Mouse (Mus musculus) Patski (cell line): Measurements from ENCODE around the gene Col6a2. TPM values are rescaled to one million over a fixed set of nuclear protein-coding genes. Genes with fewer than 3 reads are reported as not detected.

Experiments used
- ATAC-seq: fragments of 100-300 bp; one replicate; pipeline ENCODE4 v1.8.0; 2021
- CTCF ChIA-PET: fragments of 350-600 bp; sonication (Branson Sonifier 250); formaldehyde crosslinking; loops from one replicate; lab custom pipeline; 2022; ENCODE audit warnings: inconsistent platforms; lab: Charles Lee
- POLR2A ChIA-PET: fragments of 350-600 bp; sonication (Branson Sonifier 250); formaldehyde crosslinking; loops from one replicate; lab custom pipeline; 2022; ENCODE audit warnings: antibody characterized with exemption, inconsistent platforms; lab: Charles Lee
- DNase-seq: peaks from one replicate; pipeline ENCODE4 v3.0.0-alpha.2; 2011; ENCODE audit warnings: low read depth, low spot score
- H3K27me3 ChIP-seq: fragments of 371-371 bp; one replicate; pipeline ENCODE4 v1.5.1; 2021
- CTCF ChIP-seq: fragments of 100-300 bp; IDR thresholded peaks from one replicate; pipeline ENCODE4 v1.5.1; 2021
- in situ Hi-C: fragments of 300-500 bp; cut with MboI; formaldehyde crosslinking; loops from 3 replicates; pipeline ENCODE4 v1.11.1; 2018; ENCODE audit warnings: low pct_unique_long_range_greater_than_20kb, mixed read lengths
- polyA plus RNA-seq: library from polyadenylated mRNA; unstranded; gene quantifications from one replicate; pipeline ENCODE4 v1.2.3, GENCODE M21; 2021

Gene Col6a2
- polyA plus RNA-seq, 1 experiment from 2014 or later, result 6.2 TPM

GRCm38 (mm10) chr10:76602690-76603089 lies 20.7 kb downstream of the Col6a2 start:
- in situ Hi-C loops, result loop anchor here (25.0 kb wide), 1 partner anchor 410 kb away; no protein-coding TSS in a partner anchor

GRCm38 (mm10) chr10:76596338-76596737 lies 27.1 kb downstream of the Col6a2 start:
- in situ Hi-C loops, result no loop called here
- no peak for TF ChIP-seq CTCF
- ATAC-seq (no peak), DNase-seq (no peak)
- ChIA-PET POLR2A (no interaction called here), CTCF (no interaction called here)
- H3K27me3 ChIP-seq, result no peaks in the 10 kb centered on the region

More at GRCm38 (mm10) chr10:76602690-76603089, 20.7 kb downstream of the Col6a2 start:
- CTCF ChIA-PET, result no interaction called here
- POLR2A ChIA-PET, result no interaction called here
- no peaks in the 10 kb centered on the region for H3K27me3 ChIP-seq
- ATAC-seq, result no peak
- DNase-seq, result no peak
- no peak for TF ChIP-seq CTCF

DNA sequence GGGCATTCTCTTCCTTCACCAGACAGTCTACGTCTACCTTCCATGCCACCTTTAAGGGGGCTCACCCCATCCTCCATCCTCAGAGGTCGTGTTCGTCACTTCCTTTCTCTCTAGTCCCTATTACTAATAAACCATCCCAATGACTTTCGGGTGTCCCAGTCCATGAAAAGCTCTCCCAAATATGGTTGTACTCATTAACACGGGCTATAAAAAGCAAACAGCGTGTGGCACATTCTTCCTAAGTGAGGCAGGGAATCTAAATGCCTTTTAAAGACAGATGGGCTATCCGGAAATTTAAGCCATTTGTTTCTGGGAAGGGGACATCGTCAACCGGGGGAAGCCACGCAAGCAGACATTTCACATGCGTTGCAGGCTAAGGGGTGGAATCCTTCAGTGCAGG lies 33.2 kb downstream of the Col6a2 start:
- no peaks in the 10 kb centered on the region for H3K27me3 ChIP-seq
- no peak for ATAC-seq
- no peak for TF ChIP-seq CTCF
- CTCF ChIA-PET, result no interaction called here
- POLR2A ChIA-PET, result no interaction called here
- DNase-seq, result no peak
- in situ Hi-C loops, result no loop called here

- no peaks in the 10 kb centered on the region for H3K27me3 ChIP-seq
- POLR2A ChIA-PET, result interaction anchor here (0.7 kb wide), 1 partner anchor 86 kb away, joined by 6 read pairs; no protein-coding TSS in a partner anchor
- TF ChIP-seq CTCF, result no peak
- CTCF ChIA-PET, result interaction anchor here (1.1 kb wide), 1 partner anchor 23 kb away, joined by 3 read pairs; no protein-coding TSS in a partner anchor
- no peak for ATAC-seq
- in situ Hi-C loops, result no loop called here
- DNase-seq, result no peak
Observed at GRCm38 (mm10) chr10:76586190-76586589, 37.2 kb downstream of the Col6a2 start.

GRCm38 (mm10) chr10:76584138-76584537 lies 39.3 kb downstream of the Col6a2 start:
- ATAC-seq, result no peak
- H3K27me3 ChIP-seq, result no peaks in the 10 kb centered on the region
- TF ChIP-seq CTCF, result no peak
- in situ Hi-C loops, result no loop called here
- ChIA-PET CTCF (no interaction called here), POLR2A (no interaction called here)
- DNase-seq, result no peak

DNA sequence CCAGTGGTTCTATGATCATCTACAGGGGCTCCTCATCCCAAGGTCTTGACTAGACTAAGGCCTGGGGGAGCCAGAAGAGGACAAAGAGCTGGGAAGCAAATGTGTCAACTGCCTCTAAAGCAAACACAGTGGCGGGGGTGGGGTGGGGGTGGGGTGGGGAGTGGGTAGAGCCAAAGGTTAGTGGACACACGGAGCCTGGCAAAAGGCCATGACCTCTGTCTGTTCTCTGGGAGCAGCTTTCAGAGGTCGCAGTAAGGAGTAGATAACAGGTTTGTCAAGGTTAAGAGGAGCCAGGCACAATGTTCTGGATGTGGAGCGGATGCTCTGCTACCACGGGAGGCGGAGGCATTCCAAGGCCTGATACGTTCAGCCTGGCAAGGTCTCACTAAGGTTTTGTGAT lies 46.5 kb downstream of the Col6a2 start:
- ChIA-PET POLR2A (no interaction called here), CTCF (no interaction called here)
- no peak for ATAC-seq
- no peaks in the 10 kb centered on the region for H3K27me3 ChIP-seq
- in situ Hi-C loops, result no loop called here
- DNase-seq, result no peak
- no peak for TF ChIP-seq CTCF

- ATAC-seq (no peak), DNase-seq (no peak)
- ChIA-PET POLR2A (no interaction called here), CTCF (interaction anchor here (1.1 kb wide), 1 partner anchor 62 kb away, joined by 4 read pairs; no protein-coding TSS in a partner anchor)
- in situ Hi-C loops, result no loop called here
- H3K27me3 ChIP-seq, result no peaks in the 10 kb centered on the region
- TF ChIP-seq CTCF, result no peak
Observed at GRCm38 (mm10) chr10:76575374-76575773, 48.1 kb downstream of the Col6a2 start, which contains the start of gene Ftcd. TSS of gene Ftcd (plus strand) at chr10:76575648.

- no peaks in the 10 kb centered on the region for H3K27me3 ChIP-seq
- no peak for TF ChIP-seq CTCF
- DNase-seq (no peak), ATAC-seq (no peak)
- in situ Hi-C loops, result no loop called here
- ChIA-PET POLR2A (no interaction called here), CTCF (no interaction called here)
Observed at GRCm38 (mm10) chr10:76572151-76572550, 51.3 kb downstream of the Col6a2 start.

DNA sequence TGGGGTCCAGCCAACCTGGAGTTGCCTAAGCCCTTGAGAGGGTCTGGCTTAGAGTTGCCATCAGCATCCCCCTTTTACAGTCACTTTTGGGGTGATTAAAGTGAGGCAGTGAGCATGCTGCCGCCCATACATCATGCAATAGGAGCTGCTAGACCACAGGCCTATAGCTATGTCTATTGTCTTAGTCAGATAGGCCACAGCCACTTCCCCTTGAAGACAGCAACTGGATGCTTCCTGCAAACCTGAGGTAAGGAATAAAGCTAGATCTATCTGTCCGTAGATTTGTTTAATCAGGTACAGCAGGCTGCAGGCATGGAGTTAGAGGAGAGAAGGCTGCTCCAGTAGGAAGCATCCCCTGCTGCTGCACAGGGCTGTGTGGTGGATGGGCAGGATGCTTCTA lies 52.4 kb downstream of the Col6a2 start:
- POLR2A ChIA-PET, result no interaction called here
- in situ Hi-C loops, result no loop called here
- no peak for TF ChIP-seq CTCF
- H3K27me3 ChIP-seq, result no peaks in the 10 kb centered on the region
- DNase-seq, result no peak
- CTCF ChIA-PET, result interaction anchor here (1.7 kb wide), 1 partner anchor 18 kb away, joined by 3 read pairs; no protein-coding TSS in a partner anchor
- no peak for ATAC-seq

DNA sequence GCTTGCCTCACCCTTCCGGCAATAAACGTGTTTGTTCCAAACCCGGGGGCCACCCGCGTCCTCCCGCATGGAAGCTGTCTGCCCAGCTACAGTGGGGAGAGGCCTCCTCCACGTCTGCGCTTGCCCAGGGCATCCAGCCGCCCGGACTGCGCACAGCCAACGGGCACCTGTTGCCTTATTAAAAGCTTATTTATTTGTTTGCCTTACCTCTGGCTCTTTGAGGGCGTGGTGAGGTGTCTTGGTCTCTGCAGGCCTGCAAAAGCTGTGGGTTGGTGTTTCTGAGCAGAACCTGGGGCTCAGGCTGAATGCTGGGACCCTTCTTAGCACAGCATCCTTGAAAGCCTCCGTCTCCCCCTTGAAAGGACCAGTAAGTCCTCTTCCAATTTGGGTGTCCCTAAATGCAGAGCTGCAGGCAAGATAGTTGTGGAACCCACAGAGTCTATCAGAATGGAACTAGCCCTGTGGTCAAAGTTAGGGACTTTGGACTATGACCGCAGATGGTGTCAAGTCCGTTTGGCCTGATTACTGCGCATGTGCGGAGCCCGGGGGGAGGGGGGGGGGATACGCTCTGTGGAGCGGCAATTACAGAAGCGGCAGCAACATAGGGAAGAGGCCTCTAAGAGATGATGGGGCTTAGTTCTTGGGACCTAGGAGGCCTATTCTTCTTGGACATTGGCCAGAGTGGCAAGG lies 53.3 kb downstream of the Col6a2 start:
- ChIA-PET POLR2A (no interaction called here), CTCF (interaction anchor here (1.7 kb wide), 1 partner anchor 17 kb away, joined by 3 read pairs; no protein-coding TSS in a partner anchor)
- H3K27me3 ChIP-seq, result no peaks in the 10 kb centered on the region
- in situ Hi-C loops, result no loop called here
- TF ChIP-seq CTCF, result no peak
- no peak for DNase-seq
- ATAC-seq, result no peak

DNA sequence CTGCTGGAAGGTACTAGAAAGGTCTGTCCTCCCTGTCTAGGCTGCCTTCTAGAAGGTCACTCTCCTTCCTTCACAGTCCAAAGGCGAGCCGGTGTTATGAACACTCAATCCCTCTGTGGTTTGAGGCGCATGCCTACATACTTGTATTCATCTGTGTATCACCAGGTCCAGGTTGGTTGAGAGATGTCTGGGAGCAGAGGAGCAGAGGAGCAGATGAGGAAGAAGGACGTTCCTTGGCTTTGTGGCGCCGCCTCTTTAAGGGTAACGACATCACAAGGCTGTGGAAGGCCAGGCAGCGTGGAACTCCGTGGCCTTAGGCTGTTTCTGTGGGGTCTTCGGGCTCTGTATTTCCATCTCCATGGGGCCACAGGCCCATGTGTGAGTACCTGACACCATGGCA lies 61.5 kb downstream of the Col6a2 start, which contains the start of gene Spatc1l:
Gene Spatc1l, plus strand, starts transcription at position 301 of the 400 bp plus-strand sequence.
- in situ Hi-C loops, result no loop called here
- no peak for TF ChIP-seq CTCF
- no peaks in the 10 kb centered on the region for H3K27me3 ChIP-seq
- ATAC-seq, result no peak
- ChIA-PET POLR2A (no interaction called here), CTCF (no interaction called here)
- DNase-seq, result no peak
